Mouse (Mus musculus): ENCODE results near the gene Lst1. TPM values are rescaled to one million over a fixed set of nuclear protein-coding genes. Genes with fewer than 3 reads are reported as not detected.

Gene Lst1
- polyA plus RNA-seq, 1 experiment from 2014 or later: 12.9 TPM

DNA sequence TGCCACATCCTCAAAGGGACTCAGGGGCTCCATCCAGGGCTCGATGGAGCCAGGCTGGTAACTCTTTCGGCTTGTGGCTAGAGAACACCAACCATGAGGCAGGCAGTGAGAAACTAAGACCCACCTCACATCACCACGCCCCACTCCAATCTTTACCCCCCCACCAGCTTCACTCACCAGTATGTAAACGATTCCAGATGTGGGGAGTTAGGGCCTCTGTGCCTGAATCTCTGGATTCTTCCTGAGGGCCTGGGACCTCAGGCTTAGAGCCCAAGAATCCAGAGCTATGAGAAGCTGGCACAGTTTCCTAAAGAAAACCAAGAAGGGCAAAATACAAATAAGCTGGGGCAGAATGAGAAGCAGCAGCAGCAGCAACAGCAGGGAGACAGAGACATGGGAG is 34.3 kb downstream of the Lst1 start:
- no peak for TF ChIP-seq CTCF (IDR thresholded peaks at IDR 0.05; ENCODE audit: low read depth)
- Histone ChIP-seq H3K27me3 (replicated peaks; ENCODE audit: control insufficient read depth, insufficient read depth, low read length) (no peaks in the 10 kb centered on the region), H3K36me3 (ENCODE audit: control insufficient read depth, insufficient read depth) (peaks cover 97% of the 10 kb centered on the region), H3K4me3 (ENCODE audit: low read depth, low read length) (no peak overlapping the region), H3K4me1 (replicated peaks; ENCODE audit: control insufficient read depth, insufficient read depth, low read length) (no peaks in the 10 kb centered on the region), H3K9ac (ENCODE audit: low read depth, low read length) (no peak overlapping the region), H3K27ac (ENCODE audit: low read depth, low read length) (no peak overlapping the region), H3K9me3 (ENCODE audit: control insufficient read depth) (no peaks in the 10 kb centered on the region), H3K4me2 (replicated peaks; ENCODE audit: low read depth) (no peak overlapping the region)
- WGBS: 80% methylated on average over 4 of the region's 4 CpGs
- no peak for ATAC-seq

- Histone ChIP-seq H3K27ac (ENCODE audit: low read depth, low read length) (no peak overlapping the region), H3K4me3 (ENCODE audit: low read depth, low read length) (no peak overlapping the region), H3K9ac (ENCODE audit: low read depth, low read length) (no peak overlapping the region), H3K4me1 (replicated peaks; ENCODE audit: control insufficient read depth, insufficient read depth, low read length) (no peaks in the 10 kb centered on the region), H3K27me3 (replicated peaks; ENCODE audit: control insufficient read depth, insufficient read depth, low read length) (no peaks in the 10 kb centered on the region), H3K4me2 (replicated peaks; ENCODE audit: low read depth) (no peak overlapping the region), H3K9me3 (ENCODE audit: control insufficient read depth) (no peaks in the 10 kb centered on the region), H3K36me3 (ENCODE audit: control insufficient read depth, insufficient read depth) (peaks cover 96% of the 10 kb centered on the region)
- TF ChIP-seq CTCF (IDR thresholded peaks at IDR 0.05; ENCODE audit: low read depth): no peak
- no peak for ATAC-seq
- WGBS: 87% methylated on average over 9 of the region's 9 CpGs
Observed at GRCm38 (mm10) chr17:35153077-35153476, 35.2 kb downstream of the Lst1 start.

DNA sequence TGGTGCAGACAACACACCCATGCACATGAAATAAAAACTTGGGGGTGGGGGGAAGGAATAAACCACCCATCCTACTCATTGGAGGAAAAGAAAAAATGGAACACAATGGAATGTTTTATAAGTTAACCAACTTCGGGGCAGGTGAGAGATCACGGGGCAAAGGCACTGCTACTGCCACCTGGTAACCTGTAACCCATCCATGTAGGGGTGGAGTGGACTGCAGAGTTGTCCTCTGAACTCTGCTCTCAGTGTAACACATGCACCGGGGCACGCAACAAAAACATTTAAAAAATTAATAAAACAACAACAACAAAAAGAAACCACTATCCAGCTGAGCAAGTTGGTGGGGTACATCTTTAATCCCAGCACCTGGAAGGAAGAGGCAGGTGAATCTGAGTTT is 36.1 kb downstream of the Lst1 start:
- H3K27me3 ChIP-seq (replicated peaks; ENCODE audit: control insufficient read depth, insufficient read depth, low read length): no peaks in the 10 kb centered on the region
- WGBS: 93% methylated on average over 4 of the region's 4 CpGs
- no peaks in the 10 kb centered on the region for H3K9me3 ChIP-seq (ENCODE audit: control insufficient read depth)
- H3K4me2 ChIP-seq (replicated peaks; ENCODE audit: low read depth): no peak overlapping the region
- no peak for ATAC-seq
- peaks cover 95% of the 10 kb centered on the region for H3K36me3 ChIP-seq (ENCODE audit: control insufficient read depth, insufficient read depth)
- H3K4me1 ChIP-seq (replicated peaks; ENCODE audit: control insufficient read depth, insufficient read depth, low read length): no peaks in the 10 kb centered on the region
- no peak overlapping the region for H3K9ac ChIP-seq (ENCODE audit: low read depth, low read length)
- no peak for TF ChIP-seq CTCF (IDR thresholded peaks at IDR 0.05; ENCODE audit: low read depth)
- no peak overlapping the region for H3K4me3 ChIP-seq (ENCODE audit: low read depth, low read length)
- H3K27ac ChIP-seq (ENCODE audit: low read depth, low read length): no peak overlapping the region

- WGBS: 65% methylated on average over 5 of the region's 5 CpGs
- H3K27ac ChIP-seq (ENCODE audit: low read depth, low read length): peak overlapping the region; percentile 11; the same call in 1 of the 2 replicates
- ATAC-seq: no peak
- no peaks in the 10 kb centered on the region for H3K4me1 ChIP-seq (replicated peaks; ENCODE audit: control insufficient read depth, insufficient read depth, low read length)
- H3K9ac ChIP-seq (ENCODE audit: low read depth, low read length): no peak overlapping the region
- no peaks in the 10 kb centered on the region for H3K9me3 ChIP-seq (ENCODE audit: control insufficient read depth)
- TF ChIP-seq CTCF (IDR thresholded peaks at IDR 0.05; ENCODE audit: low read depth): no peak
- no peak overlapping the region for H3K4me2 ChIP-seq (replicated peaks; ENCODE audit: low read depth)
- peaks cover 95% of the 10 kb centered on the region for H3K36me3 ChIP-seq (ENCODE audit: control insufficient read depth, insufficient read depth)
- no peaks in the 10 kb centered on the region for H3K27me3 ChIP-seq (replicated peaks; ENCODE audit: control insufficient read depth, insufficient read depth, low read length)
- no peak overlapping the region for H3K4me3 ChIP-seq (ENCODE audit: low read depth, low read length)
Observed at GRCm38 (mm10) chr17:35147922-35148639, 40.2 kb downstream of the Lst1 start.

DNA sequence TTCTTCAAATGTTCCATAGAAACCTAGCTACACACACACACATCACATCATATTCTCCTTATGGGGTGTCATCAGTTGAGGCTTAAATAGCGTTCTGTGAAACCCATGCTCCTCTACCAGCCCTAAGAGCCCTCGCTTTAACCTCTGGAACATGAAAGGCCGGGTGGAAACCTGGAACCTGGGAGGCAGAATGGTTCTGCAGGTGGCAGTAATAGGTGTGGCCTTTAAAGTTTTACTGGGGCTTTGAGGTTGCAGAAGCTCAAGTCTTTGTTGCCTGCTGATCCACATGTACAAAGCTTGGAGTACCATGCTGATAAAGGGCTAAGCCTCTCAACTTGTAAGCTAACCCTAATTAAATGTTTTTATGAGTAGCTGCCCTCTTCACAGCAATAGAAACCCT is 40.9 kb downstream of the Lst1 start:
- H3K4me1 ChIP-seq (replicated peaks; ENCODE audit: control insufficient read depth, insufficient read depth, low read length): no peaks in the 10 kb centered on the region
- no peak overlapping the region for H3K27ac ChIP-seq (ENCODE audit: low read depth, low read length)
- no peak for TF ChIP-seq CTCF (IDR thresholded peaks at IDR 0.05; ENCODE audit: low read depth)
- no peak overlapping the region for H3K4me3 ChIP-seq (ENCODE audit: low read depth, low read length)
- no peak for ATAC-seq
- no peak overlapping the region for H3K4me2 ChIP-seq (replicated peaks; ENCODE audit: low read depth)
- no peaks in the 10 kb centered on the region for H3K27me3 ChIP-seq (replicated peaks; ENCODE audit: control insufficient read depth, insufficient read depth, low read length)
- no peak overlapping the region for H3K9ac ChIP-seq (ENCODE audit: low read depth, low read length)
- 43% methylated on average over 3 of the region's 3 CpGs for WGBS
- H3K9me3 ChIP-seq (ENCODE audit: control insufficient read depth): no peaks in the 10 kb centered on the region
- H3K36me3 ChIP-seq (ENCODE audit: control insufficient read depth, insufficient read depth): peaks cover 95% of the 10 kb centered on the region

- H3K27ac ChIP-seq (ENCODE audit: low read depth, low read length): no peak overlapping the region; the same call in 1 of the 2 replicates
- H3K4me3 ChIP-seq (ENCODE audit: low read depth, low read length): no peak overlapping the region
- ATAC-seq: no peak
- H3K4me2 ChIP-seq (replicated peaks; ENCODE audit: low read depth): no peak overlapping the region
- H3K9ac ChIP-seq (ENCODE audit: low read depth, low read length): no peak overlapping the region
- no peaks in the 10 kb centered on the region for H3K4me1 ChIP-seq (replicated peaks; ENCODE audit: control insufficient read depth, insufficient read depth, low read length)
- TF ChIP-seq CTCF (IDR thresholded peaks at IDR 0.05; ENCODE audit: low read depth): no peak
- no peaks in the 10 kb centered on the region for H3K9me3 ChIP-seq (ENCODE audit: control insufficient read depth)
- H3K36me3 ChIP-seq (ENCODE audit: control insufficient read depth, insufficient read depth): peaks cover 96% of the 10 kb centered on the region
- WGBS: 75% methylated on average over 5 of the region's 5 CpGs
- no peaks in the 10 kb centered on the region for H3K27me3 ChIP-seq (replicated peaks; ENCODE audit: control insufficient read depth, insufficient read depth, low read length)
Observed at GRCm38 (mm10) chr17:35146139-35146538, 42.1 kb downstream of the Lst1 start.

Data from intestine, postnatal 0 days (tissue).